Mouse (Mus musculus) cerebellum, postnatal 4 days (tissue): ENCODE measurements around the gene Slc27a1.

Source experiments
- DNase-seq, 2 experiments: peaks; one replicate each; pipeline ENCODE4 v3.0.0; 2022; ENCODE audit warnings: low spot score in 2 of 2, mixed read lengths in 1 of 2

The Slc27a1 gene

DNA sequence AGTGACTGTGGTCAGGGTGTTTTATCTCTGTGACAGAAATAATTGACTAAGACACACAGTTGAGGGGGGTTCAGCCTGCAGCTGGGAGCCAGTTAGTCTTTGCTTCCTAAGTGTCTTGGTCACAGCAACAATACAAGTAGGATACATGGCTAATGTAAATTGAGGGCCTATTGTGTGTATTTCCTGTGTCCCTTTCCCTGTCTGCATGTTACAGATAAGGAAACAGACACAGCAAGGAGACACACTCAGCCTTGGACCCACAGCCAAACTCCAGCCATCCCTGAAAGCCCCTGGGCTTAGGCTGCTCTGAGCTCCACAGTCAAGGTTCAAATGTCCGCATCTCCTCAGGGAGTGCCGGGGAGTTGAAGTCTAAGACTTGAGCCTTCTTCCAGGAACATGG, 14.0 kb upstream of the Slc27a1 start:
- DNase-seq = no peak

DNA sequence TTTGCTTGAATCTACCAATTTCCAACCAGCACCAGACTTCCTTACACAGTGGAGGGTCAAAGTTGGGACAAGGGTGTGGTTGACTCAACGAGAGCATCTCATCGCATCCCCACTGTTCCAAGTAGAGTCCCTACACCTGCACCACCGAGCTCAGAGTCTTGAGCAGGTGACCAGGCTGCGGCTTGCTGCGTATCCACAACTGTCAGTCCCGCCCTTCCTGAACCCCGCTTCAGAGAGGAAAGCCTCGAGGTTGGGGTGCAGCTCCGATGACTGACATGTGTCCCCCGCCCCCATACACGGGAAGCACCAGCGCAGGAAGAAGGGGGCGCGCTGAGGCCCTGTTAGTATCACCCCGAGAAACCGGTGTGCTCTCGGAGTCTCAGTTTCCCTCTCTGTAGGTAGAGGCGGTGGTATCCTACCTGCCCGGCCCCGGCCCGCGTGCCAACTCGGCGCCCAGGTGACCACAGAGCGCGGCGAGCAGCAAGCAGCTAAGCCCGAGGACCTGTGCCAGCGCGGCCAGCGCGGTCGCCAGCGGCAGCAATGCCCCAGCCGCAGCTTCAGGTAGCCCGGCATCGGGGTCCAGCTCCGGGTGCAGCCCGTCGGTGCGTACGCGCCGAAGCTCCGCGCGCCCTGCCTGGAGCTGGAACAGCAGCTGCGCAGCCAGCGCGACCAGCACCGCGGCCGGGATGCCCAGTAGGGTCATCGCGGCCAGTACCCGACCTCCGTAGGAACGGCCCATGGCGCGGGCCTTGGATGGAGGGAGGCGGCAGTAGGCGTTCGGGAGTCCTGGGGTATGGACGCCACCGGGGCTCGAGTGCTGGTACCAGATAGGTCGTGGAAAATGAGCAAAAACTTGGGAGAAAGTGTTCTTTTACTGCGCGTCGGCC, 10.4 kb upstream of the Slc27a1 start, which contains the start of gene Tmem221:
Gene Tmem221 (minus strand): TSS at position 801 of the 887 bp plus-strand sequence.
- no peak for DNase-seq

DNA sequence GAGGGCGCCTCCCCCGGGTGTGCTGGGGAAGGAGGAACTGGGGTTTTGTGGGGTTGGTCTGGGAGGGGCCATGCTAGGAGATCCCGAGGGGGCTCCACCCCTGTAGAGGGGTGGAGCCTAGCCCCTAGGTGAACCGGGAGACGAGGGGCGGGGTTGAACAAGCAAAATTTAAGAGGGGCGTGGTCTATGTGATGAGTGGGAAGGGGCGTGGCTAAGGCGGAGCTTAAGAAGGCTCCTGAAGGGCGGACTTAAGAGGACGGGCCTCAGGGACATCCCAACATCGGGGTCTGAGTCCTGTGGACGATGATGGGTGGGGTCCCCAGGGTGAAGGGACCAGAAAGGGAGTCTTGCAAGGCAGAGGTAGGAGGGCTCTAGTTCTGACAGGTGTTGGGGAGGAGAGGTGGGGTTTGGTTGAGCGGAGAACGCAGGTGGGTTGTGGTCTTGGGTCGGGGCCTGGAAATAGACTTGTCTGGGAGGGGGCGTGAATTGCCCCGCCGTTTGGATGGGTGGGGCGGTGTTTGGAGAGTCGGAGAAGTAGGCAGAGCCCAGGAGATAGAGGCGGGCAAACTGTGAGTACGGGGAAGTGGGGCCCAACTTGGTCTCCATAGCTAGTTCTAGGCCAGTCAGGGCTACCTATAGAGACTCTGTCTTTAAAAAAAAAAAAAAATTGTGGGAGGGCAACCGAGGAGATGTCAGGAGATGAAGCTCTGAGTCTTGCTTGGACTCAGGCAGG, 9.6 kb upstream of the Slc27a1 start:
- no peak for DNase-seq

DNA sequence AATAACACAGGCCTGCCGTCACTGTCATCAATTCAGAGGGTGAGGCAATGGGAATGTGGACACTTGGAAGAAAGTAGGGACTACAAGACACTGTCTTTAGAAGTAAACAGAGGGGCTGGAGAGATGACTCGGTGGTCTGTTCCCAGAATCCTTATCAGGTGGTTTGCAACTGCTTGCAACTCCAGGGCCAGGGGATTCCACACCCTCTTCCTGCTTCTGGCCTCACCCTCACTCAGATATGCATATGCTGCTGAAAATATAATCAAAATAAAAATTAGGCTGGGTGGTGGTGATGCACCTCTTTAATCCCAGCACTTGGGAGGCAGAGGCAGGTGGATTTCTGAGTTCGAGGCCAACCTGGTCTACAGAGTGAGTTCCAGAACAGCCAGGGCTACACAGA, 8.6 kb upstream of the Slc27a1 start:
- no peak for DNase-seq

DNA sequence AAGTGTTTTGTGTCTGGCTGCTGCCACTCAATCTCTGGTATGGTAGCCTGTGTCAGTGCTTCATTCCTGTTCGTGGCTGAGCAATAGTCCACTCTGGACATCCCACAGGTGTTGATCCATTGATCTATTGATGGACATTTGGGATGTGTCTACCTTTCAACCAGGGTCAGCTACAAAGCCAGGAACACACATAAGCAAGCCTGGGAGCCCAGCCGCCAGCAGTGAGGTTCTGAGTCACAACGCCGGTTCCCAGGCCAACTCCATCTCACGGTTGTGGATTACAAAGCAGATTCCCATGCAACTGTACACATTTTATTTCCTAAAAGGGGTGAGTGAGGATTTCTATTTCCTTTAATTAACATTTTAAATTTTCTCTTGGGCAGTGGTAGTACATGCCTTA, 7.9 kb upstream of the Slc27a1 start:
- no peak for DNase-seq

DNA sequence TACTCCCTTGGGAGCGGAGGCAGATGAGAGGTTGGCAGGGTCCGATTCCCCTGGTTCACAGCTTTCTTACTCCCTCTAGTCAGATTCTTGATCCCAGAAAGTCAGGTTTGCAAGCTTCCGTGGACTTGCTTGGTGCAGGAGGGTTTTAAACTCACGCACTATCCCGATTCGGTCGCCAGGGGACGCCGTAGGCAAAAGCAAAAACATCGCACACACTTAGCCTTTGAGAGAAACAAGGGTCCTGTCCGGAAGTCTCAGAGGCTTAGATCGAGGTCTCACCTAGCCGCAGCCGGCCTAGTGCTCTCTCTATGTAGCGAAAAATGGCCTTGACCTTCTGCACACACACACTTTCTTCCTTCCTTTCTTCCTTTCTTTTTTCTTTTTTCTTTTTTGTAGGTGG, 7.3 kb upstream of the Slc27a1 start:
- DNase-seq = peak in 1 of 2 experiments; percentile 67

DNA sequence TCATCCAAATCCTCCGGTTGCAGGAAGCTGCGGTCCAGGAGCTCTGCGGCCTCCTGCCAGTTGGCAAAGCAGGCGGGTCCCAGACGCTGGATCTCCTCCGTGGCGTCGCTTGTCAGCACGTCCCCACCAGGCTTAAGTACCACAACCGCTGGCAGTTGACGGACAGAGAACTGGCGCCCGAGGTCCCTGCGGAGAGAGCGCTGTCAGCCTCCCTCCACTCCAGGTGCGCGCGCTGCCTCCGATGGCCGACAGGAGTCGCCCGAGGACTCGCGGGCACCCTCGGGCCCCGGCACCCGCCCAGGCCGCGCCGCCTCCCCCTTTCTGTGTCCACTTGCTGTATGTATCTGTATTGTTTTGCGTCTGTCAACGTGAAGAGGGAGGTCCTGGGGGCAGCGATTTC, 5.9 kb upstream of the Slc27a1 start:
- DNase-seq = peak; percentile 60 to 82

DNA sequence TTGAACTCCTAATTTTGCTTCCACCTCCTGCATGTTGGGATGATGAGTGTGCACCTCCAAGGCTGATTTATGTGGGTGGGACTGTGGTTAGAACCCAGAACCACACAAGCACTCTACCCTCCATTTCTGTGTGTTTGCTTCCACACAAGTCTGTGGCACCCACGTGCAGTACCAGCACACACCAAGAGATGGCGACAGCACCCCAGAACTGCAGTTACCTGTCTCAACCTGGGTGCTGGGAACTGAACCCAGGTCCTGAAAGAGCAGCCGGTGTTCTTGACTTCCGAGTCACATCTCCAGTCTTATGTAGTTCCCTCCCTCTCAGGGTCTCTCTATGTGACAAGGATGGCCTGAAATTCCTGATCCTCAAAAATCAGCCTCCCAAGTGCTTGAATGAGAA, 4.7 kb upstream of the Slc27a1 start:
- DNase-seq = no peak

DNA sequence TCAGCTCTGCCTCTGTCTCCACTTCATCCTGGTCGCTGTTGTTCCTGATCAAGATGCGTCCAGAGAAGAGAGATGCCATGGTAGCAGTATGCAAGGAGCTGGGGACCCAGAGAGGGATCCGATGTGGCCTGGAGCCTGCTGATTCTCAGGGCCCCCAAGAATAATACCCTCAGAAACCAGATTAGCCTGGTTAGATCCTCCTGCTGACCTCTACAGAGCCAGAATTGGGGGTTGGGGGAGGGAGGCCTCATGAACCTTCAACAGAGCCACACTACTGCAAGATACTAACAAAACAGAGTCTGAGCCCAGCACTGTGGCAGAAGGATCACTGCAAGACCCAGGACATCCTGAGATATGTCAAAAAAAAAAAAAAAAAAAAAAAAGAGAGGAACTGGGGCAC, 2.2 kb upstream of the Slc27a1 start, which contains the start of gene Nxnl1:
Gene Nxnl1 (minus strand): TSS at position 101 of the 400 bp plus-strand sequence.
- no peak for DNase-seq

DNA sequence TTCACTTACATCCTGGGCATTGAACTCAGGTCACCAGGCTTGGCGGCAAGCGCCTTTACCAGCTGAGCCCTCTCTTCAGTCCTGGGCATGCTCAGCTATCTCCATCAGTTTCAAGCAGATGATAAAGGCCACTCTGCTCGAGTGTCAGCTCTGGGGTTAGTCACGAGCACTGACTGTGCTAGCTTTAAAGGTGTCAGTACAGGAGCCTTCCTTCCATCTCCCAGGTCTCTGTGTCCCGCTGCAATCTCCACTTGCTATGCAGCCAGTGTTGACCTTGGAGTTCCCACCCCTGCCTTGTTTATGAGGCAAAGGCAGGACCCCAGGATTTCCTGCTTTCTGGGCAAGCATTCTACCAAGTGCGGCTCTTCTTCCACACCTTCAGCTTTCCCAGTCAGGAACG, 1.1 kb upstream of the Slc27a1 start:
- no peak for DNase-seq

DNA sequence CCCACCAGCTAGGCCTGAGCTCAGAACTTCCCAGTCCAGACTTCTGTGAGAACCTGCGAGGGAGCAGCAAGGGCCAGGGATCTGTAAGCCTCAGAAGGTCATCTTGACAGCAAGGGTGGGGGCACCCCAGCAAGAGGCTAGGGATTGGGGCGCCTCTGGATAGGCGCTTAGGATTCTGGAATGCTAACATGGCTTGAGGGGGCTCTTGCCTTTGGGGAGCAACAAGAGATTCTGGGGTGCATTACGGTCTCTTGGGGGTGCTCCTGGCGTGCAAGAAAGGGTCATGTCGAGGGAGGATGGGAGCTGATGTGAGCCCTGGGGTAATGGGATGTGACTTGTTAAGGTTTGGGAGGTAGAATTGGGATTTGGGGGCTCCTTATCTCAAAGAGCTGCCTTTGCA, 259 bp downstream of the Slc27a1 start:
- no peak for DNase-seq

DNA sequence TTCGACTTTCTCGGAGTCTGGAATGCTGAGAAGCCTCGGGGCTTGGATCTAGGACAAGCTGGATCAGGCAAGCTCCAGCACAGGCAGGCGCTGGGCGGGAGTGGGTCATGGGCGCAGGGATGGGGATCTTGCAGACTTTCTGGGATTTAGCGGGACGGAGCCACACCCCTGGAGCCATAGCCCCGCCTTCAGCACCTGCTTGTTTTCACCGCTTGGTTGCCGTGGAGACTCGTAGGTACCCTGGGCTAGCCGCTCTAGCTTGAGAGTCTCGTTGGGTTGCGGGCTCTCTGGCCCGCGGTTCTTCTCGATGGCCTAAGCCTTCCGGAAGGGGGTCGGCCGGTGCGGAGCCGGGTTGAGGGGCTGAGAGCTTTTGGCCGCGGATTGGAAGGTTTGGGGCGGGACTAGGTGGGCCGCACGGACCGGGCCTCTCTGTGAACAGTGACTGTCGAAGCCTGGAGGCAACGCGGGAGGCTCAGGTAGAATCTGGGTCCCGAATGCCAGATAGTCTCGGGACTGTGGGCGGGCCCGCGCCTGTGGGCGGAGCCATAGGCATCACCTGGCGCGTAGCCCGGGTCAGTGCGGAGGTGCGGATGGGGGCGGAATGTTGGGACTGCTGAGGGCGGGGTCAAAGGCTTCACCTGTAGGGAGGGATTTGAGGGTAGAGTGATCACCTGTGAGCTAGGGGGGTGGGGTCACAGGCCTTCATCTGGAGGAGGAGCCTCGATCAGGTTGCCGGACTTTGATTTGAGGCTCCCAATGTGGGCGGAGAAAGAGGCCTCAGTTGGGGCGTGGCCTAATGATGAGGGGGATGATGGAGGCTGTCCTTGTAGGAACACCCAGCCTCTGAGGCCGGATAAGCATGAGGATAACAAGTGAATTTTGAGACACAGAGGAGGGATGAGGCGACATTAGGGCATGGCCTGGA, 946 bp downstream of the Slc27a1 start:
- peak; percentile 63 to 86 for DNase-seq

DNA sequence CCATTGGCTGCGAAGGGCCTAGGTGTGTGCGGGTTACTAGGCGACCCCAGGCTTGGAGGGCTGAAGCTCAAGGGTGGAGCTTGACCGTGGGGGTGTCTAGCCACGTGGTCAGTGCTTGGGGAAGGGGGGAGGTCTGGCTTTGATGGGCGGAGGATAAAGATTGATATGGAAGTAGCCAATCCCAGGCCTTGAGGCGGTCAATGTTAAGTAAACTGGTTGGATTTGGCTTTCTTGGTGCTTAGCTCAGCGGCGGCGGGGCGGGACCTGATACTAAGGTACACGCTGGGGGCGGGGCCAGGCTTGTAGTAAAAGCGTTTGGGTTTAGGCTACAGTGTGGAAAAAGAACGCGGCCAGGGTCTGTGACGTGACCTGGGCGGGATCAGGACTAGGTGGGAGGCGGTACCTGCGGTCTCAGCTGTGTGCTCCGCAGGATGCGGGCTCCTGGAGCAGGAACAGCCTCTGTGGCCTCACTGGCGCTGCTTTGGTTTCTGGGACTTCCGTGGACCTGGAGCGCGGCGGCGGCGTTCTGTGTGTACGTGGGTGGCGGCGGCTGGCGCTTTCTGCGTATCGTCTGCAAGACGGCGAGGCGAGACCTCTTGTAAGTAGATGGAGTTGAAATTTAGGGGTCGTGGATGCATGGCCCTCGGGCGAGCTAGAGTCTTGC, 1.7 kb downstream of the Slc27a1 start:
- DNase-seq = peak in 1 of 2 experiments; percentile 81

DNA sequence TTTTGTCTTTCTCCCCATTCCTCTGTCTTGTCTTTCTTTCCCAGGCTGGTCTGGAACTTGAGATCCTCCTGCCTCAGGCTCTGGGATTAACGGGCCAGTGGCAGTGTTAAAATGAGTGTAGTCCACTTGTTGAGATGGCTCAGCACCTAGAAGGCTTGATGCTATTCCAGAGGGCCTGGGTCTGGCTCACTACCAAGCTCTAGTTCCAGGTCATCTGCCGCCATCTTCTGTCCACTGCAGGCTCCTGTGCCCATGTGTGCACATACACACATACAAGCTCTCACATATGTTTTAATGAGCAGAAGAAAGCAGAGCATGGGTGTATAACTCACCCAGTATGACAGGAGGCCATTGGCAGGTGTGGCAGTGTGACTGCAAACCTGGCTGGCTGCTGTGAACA, 3.4 kb downstream of the Slc27a1 start:
- no peak for DNase-seq

DNA sequence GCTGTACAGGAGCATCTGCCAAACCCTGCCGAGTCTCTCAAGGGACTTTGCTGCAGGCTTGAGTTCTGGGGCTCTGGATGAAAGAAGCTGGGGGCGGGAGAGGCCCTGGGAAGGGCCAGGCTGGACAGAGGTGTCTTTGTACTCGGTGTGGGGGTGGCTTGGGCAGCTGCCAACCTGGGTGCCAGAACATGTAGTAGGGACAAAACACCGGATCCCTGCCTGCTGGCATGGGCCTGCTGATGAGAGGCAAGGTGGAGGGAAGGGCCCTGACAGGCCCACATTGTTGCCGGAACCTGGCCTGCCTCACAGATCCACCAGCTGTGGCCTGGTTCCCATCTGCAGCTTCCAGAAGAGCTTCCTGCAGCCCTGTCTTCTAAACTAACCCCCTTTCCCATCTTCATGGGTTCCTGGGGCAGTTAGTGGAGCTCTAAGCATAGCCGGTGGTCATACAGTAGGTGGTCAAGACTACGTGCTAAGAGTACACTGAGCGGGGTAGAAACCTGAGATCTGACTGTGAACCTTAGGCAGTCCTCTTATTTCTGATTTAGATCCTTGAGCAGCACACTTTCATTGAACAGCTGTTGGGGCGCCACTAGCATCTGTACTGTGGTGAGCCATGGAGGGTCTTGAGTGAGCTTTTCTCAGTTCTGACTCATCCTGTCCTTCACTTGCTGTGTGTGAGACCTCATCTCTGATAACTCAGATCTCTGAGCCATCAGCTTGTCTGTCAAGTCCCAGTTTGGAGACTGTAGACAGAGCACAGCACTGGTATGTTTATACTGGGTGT, 4.4 kb downstream of the Slc27a1 start:
- DNase-seq = peak; percentile 68 to 76

DNA sequence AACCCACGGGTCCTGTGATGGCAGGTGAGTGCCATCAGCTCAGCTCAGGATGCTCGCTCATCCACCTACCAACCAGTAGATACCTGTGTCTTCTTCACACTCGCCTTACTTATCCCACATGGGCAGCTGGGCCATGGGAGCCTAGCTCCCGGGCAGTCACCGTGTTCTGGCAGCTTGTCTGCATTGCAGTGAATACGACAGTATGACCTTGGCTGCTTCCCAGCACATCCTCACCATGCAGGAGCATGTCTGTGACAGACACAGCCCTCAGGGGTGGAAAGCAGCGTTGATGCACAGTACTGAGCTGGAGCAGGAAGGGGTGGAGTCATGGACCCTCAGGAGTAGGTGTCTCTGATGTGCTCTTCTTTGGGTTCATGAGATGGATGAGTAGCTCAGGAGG, 5.7 kb downstream of the Slc27a1 start:
- no peak for DNase-seq

DNA sequence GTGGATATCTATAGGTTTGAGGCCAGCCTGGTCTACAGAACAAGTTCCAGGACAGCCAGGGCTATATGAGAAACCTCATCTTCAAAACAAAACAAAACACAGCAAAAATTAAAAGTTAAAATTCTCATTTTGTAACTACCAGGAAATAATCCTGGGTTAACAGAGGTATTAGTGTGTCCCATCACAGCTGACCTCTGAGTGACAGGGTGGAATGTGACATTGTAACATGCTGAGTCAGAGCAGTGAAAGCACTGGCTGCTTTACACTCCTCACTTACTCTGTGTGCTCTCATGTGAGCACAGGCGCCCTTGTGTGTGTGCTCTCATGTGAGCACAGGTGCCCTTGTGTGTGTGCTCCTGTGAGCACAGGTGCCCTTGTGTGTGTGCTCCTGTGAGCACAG, 6.3 kb downstream of the Slc27a1 start:
- DNase-seq = no peak

DNA sequence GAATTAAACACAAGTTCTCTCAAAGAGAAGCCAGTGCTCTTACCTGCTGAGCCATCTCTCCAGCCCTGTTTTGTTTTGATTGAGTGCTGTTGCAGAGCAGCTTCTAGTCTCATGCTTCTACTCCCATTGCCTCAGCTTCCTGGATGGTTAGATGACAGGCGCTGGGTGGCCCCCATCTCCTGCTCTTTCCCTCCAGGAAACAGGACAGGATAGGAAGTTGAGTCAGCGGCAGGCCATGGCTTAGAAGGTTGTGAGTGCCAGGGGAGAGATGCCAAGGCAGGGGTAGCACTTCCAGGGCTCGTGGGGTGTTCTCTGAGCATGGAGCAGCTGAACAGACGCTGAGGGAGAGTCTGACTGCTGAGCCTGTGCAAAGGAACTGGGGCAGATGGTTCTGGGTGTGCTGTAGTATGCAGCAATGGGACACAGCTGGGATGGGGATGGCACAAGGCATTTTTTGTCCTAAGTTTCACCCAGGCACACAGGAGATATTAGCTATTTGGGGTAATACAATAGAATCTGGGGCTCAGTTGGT, 9.2 kb downstream of the Slc27a1 start:
- no peak for DNase-seq

DNA sequence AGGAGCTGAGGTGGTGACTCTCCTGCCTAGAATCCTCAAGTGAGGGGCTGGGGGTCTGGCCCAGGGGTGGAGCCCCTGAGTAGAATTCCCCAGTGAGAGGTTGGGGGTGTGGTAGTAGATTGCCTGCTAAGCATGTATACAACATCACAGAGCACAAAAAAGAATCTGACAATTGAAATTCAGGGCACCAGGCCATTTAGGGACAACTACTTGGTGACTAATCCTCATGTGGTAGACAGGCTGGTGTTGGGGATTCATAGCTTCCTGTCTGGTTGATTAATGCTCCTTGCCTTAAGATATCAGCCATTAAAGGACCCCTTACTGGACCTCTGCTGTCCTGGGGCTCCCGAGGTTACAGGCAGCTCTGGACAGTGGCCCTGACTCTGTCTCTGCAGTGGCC, 10.3 kb downstream of the Slc27a1 start:
- no peak for DNase-seq

DNA sequence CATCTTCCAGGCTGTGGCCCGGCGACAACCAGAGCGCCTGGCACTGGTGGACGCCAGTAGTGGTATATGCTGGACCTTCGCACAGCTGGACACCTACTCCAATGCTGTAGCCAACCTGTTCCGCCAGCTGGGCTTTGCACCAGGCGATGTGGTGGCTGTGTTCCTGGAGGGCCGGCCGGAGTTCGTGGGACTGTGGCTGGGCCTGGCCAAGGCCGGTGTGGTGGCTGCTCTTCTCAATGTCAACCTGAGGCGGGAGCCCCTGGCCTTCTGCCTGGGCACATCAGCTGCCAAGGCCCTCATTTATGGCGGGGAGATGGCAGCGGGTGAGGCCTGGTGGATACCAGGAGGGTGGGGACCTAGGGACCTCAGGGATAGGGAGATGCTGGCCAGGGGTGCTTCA, 10.8 kb downstream of the Slc27a1 start:
- no peak for DNase-seq
